Mouse (Mus musculus) hematopoietic multipotent progenitor cell, adult 10-12 weeks (in vitro differentiated cells): ENCODE measurements around the gene Gm8108. TPM values are rescaled to one million over a fixed set of nuclear protein-coding genes. Genes with fewer than 3 reads are reported as not detected.

Experiments used
- polyA plus RNA-seq: library from polyadenylated mRNA; stranded (reverse); fragments of >175 nt; gene quantifications from 2 replicates; pipeline ENCODE4 v1.2.3, GENCODE M21; 2012; ENCODE audit warnings: low replicate concordance

The Gm8108 gene
- not detected in 2 replicates for polyA plus RNA-seq

DNA sequence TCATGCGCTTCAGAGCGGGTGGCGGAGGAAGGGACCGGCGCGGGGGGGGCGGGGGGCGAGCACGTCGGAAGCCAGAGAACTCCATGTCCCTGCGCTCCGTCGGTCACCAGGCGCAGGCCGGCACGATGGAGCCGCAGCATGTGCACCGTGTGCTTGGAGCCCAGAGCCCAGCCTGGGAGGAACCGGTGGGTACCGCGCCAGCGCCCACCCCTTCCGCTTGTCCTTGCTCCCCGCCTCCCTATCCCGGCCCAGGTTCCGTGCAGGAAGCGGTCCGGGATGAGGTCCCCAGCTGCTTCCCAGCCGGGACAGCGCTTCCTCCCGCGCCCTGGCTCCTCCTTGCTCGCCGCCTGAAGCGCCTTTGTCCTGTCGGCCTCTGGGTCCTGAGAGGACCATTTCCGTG, at the start of gene Gm8108:
Gene Gm8108, plus strand, starts transcription at position 101 of the 400 bp plus-strand sequence.

DNA sequence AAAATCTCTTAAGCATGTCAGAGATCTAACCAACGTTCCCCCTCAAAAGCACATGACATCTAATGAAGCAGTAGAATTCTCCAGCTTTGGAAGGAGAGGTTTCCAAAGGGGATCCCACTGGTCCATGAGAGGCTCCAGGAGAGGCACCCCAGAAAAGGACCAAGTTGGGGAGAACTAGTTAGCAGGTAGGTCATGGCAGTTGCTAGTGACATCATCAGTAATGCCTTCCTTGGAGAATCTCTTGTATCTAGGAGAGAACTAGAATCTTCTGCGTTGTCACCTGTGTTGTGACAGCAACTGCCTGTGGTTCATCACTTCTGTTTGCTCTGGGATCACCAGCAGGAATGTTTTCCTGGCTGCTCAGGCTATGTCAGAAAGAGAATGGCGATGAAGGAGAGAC, 26.5 kb upstream of the Gm8108 start, which contains the start of gene Gm3115:
Gene Gm3115, plus strand, starts transcription at position 301 of the 400 bp plus-strand sequence.

DNA sequence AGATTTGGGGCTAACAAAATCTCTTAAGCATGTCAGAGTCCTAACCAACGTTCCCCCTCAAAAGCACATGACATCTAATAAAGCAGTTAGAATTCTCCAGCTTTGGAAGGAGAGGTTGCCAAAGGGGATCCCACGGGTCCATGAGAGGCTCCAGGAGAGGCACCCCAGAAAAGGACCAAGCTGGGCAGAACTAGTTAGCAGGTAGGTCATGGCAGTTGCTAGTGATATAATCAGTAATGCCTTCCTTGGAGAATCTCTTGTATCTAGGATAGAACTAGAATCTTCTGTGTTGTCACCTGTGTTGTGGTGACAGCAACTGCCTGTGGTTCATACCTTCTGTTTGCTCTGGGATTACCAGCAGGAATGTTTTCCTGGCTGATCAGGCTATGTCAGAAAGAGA, 54.4 kb downstream of the Gm8108 start, which contains the start of gene Gm3127:
Gene Gm3127, plus strand, starts transcription at position 301 of the 400 bp plus-strand sequence.

Other genes with a start within 250 kb of the Gm8108 start
- not detected in 2 replicates for gene Gm2916, start 226.4 kb upstream of the Gm8108 start, polyA plus RNA-seq
- not detected in 2 replicates for gene Gm3029, start 178.8 kb upstream of the Gm8108 start, polyA plus RNA-seq
- gene Gm3095, start 147.0 kb upstream of the Gm8108 start, polyA plus RNA-seq: not detected in 2 replicates
- gene Gm3099, start 112.1 kb upstream of the Gm8108 start, polyA plus RNA-seq: not detected in 2 replicates
- gene Gm5796, start 86.6 kb upstream of the Gm8108 start, polyA plus RNA-seq: not detected in 2 replicates
- not detected in 2 replicates for gene Gm3115, start 26.4 kb upstream of the Gm8108 start, polyA plus RNA-seq
- gene Gm3127, start 54.5 kb downstream of the Gm8108 start, polyA plus RNA-seq: not detected in 2 replicates
- gene Gm2974, start 72.0 kb downstream of the Gm8108 start, polyA plus RNA-seq: not detected in 2 replicates
- not detected in 2 replicates for gene Gm3138, start 139.1 kb downstream of the Gm8108 start, polyA plus RNA-seq
- gene Gm3149, start 206.8 kb downstream of the Gm8108 start, polyA plus RNA-seq: not detected in 2 replicates
- not detected in 2 replicates for gene 2610042L04Rik, start 224.2 kb downstream of the Gm8108 start, polyA plus RNA-seq